Mouse (Mus musculus): Measurements from ENCODE around the gene Kctd7.

Kctd7 gene

GRCm38 (mm10) chr5:130193760-130194159 lies 49.1 kb downstream of the Kctd7 start:
- DNase-seq: no peak

- no peak for DNase-seq
These were observed 51.6 kb downstream of the Kctd7 start for GRCm38 (mm10) chr5:130196307-130196706.

- no peak for DNase-seq
These were observed 52.8 kb downstream of the Kctd7 start for GRCm38 (mm10) chr5:130197454-130197853.

GRCm38 (mm10) chr5:130197981-130198380 lies 53.3 kb downstream of the Kctd7 start:
- no peak for DNase-seq

GRCm38 (mm10) chr5:130200233-130201029 lies 55.8 kb downstream of the Kctd7 start:
- DNase-seq: no peak

- DNase-seq: no peak
These were observed 59.3 kb downstream of the Kctd7 start for GRCm38 (mm10) chr5:130203948-130204347.

- no peak for DNase-seq
These were observed 59.9 kb downstream of the Kctd7 start for GRCm38 (mm10) chr5:130204560-130204959.

All from thymus, adult 18-20 months (tissue).